Mouse (Mus musculus) liver, embryonic 14.5 days (tissue): ENCODE measurements around the gene Wdr27. TPM values are rescaled to one million over a fixed set of nuclear protein-coding genes. Genes with fewer than 3 reads are reported as not detected.

Experiments used
- ATAC-seq: fragments of 200-750 bp; cut with Nextera tagmentation; 2 replicates; pipeline ENCODE4 v1.8.0; 2017; ENCODE audit warnings: moderate number of reproducible peaks, mild to moderate bottlenecking, moderate library complexity; ENCODE audit not compliant: insufficient read depth
- DNase-seq, 3 experiments: peaks; one replicate each; pipeline ENCODE4 v3.0.0-alpha.2; 2012 to 2013; ENCODE audit warnings: low read depth in 3 of 3, low spot score in 3 of 3
- H3K27ac ChIP-seq: fragments of 300-500 bp; sonication (generic); 2 replicates; pipeline ENCODE4 v1.5.1; 2014; ENCODE audit warnings: moderate library complexity, mild to moderate bottlenecking, control low read depth, inconsistent platforms
- H3K27me3 ChIP-seq: fragments of 300-500 bp; sonication (generic); 2 replicates; pipeline ENCODE4 v1.6.1; 2014; ENCODE audit warnings: mild to moderate bottlenecking, low read length, moderate library complexity; ENCODE audit not compliant: control insufficient read depth, insufficient read depth
- H3K36me3 ChIP-seq: fragments of 300-500 bp; sonication (generic); replicated peaks from 2 replicates; pipeline ENCODE4 v1.6.1; 2014; ENCODE audit warnings: low read depth; ENCODE audit not compliant: control insufficient read depth, insufficient read depth
- H3K4me1 ChIP-seq, 2 experiments: fragments of 200-500 bp in 1 of 2; fragments of 300-500 bp in 1 of 2; sonication (generic) in 1 of 2; replicated peaks; 2 replicates each; pipeline ENCODE4 v1.6.1; 2012 to 2014; ENCODE audit warnings: antibody characterized with exemption in 1 of 2, inconsistent platforms in 1 of 2, low read length in 1 of 2; ENCODE audit not compliant: control insufficient read depth in 2 of 2, insufficient read depth in 2 of 2
- H3K4me2 ChIP-seq: fragments of 300-500 bp; sonication (generic); 2 replicates; pipeline ENCODE4 v1.6.1; 2014; ENCODE audit warnings: low read depth, mild to moderate bottlenecking, control low read depth, moderate library complexity
- H3K4me3 ChIP-seq, 2 experiments: fragments of 200-500 bp in 1 of 2; fragments of 300-500 bp in 1 of 2; sonication (generic) in 1 of 2; 2 replicates each; pipeline ENCODE4 v1.5.1; 2012 to 2014; ENCODE audit warnings: low read depth in 2 of 2, low read length in 2 of 2, mild to moderate bottlenecking in 2 of 2, control low read depth in 1 of 2, inconsistent platforms in 1 of 2, moderate library complexity in 1 of 2; ENCODE audit not compliant: insufficient read depth in 1 of 2
- H3K9ac ChIP-seq: fragments of 300-500 bp; sonication (generic); replicated peaks from 2 replicates; pipeline ENCODE4 v1.6.1; 2014; ENCODE audit warnings: mild to moderate bottlenecking, control low read depth, moderate library complexity
- H3K9me3 ChIP-seq: fragments of 300-500 bp; sonication (generic); 2 replicates; pipeline ENCODE4 v1.6.1; 2016; ENCODE audit warnings: low read length, mixed read lengths; ENCODE audit not compliant: control insufficient read depth
- CTCF ChIP-seq: IDR thresholded peaks from 2 replicates; pipeline ENCODE4 v1.5.1; 2016; ENCODE audit warnings: antibody characterized with exemption, low read depth, control low read depth
- EP300 ChIP-seq: IDR thresholded peaks from 2 replicates; pipeline ENCODE4 v1.6.1; 2016; ENCODE audit warnings: antibody characterized with exemption, low read depth
- WGBS: fragments of 180-500 bp; shearing (Covaris S2); extraction: QIAGEN DNeasy Blood & Tissue Kit; methylation state at CpG from one replicate; pipeline ENCODE4 v1.1.7; 2014; ENCODE audit not compliant: insufficient replicate concordance; 5-methylcytosine and 5-hydroxymethylcytosine counted together
- polyA plus RNA-seq, 2 experiments: library from polyadenylated mRNA; depleted of rRNA in 1 of 2; stranded (reverse) in 1 of 2; unstranded in 1 of 2; fragments of >200 nt; fragmentation: Nextera tagmentation in 1 of 2; extraction: Ambion mirVana in 1 of 2; gene quantifications; 2 replicates each; pipeline versions ENCODE4 v1.2.1 to v1.2.3; 2012 to 2014

The Wdr27 gene
- polyA plus RNA-seq, 2 experiments = 0.51 to 0.79 TPM

DNA sequence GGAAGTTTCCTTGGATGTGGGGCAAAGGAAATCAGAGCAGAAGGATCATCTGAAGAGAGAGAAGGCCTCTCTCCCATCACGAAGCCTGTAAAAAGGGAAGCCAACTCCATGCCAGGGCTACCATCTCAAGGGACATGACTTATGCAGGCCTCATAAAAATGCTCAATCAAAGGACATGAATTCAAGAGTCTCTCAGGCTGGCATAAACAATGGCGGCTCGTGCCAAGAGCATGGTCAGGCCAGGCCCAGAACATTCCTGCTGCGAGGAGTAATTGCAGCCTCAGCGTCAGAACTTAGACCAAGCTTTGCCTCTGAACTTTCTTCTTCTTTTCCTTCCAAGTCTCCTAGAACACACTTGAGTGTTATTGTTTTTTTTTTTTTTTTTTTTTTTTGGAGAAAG, 163.6 kb downstream of the Wdr27 start:
- TF ChIP-seq EP300 = no peak
- no peak for TF ChIP-seq CTCF
- Histone ChIP-seq H3K4me1 (no peaks in the 10 kb centered on the region), H3K4me3 (no peak overlapping the region), H3K27ac (no peak overlapping the region), H3K9me3 (no peaks in the 10 kb centered on the region), H3K4me2 (no peak overlapping the region), H3K9ac (no peak overlapping the region), H3K27me3 (no peaks in the 10 kb centered on the region), H3K36me3 (no peaks in the 10 kb centered on the region)
- ATAC-seq = no peak
- WGBS = 64% methylated on average over 5 of the region's 5 CpGs
- DNase-seq = no peak

DNA sequence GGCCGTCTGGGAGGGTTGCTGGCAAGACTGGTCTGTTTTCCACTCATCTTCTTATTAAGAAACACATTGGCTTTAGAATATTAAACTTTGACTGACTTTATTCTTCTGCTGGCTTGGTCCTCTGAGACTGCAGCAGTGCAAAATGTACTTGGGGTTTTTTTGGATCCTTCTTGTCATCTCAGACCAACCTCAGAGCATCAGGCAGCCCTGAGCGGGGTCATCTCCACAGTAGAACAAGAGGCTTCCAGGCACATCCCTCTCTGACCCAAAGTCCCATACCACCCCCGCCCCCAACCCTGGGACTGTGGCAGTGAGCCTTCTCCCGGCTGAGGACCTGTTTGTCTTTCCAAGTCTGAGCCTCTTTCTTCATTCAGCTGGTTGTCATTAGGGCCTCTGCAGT, 171.6 kb downstream of the Wdr27 start:
- no peak overlapping the region for H3K9ac ChIP-seq
- no peak overlapping the region for H3K4me3 ChIP-seq
- TF ChIP-seq CTCF = no peak
- TF ChIP-seq EP300 = no peak
- no peaks in the 10 kb centered on the region for H3K27me3 ChIP-seq
- WGBS = 49% methylated on average over 4 of the region's 4 CpGs
- DNase-seq = no peak
- no peak overlapping the region for H3K4me2 ChIP-seq
- no peaks in the 10 kb centered on the region for H3K36me3 ChIP-seq
- no peaks in the 10 kb centered on the region for H3K4me1 ChIP-seq
- H3K27ac ChIP-seq = no peak overlapping the region
- no peak for ATAC-seq
- H3K9me3 ChIP-seq = no peaks in the 10 kb centered on the region

DNA sequence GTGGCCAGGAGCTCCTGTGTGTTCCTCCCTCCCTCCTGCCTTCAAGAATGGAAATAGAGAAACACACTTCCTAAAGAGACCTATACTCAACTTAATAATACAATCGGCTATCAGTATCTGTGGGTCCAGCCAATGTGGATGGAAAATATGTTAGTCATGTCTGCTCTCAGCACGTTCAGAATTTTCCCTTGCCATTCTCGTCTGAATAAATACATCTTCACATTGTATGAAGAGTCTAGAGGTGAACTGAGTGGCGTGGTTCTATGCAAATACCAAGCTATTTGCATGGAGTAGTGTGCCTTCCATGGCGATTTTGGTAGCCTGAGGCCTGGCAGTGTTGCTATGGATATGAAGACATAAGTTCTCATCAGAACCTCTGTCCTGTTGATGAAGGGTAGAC, 172.6 kb downstream of the Wdr27 start:
- Histone ChIP-seq H3K4me2 (no peak overlapping the region), H3K27me3 (no peaks in the 10 kb centered on the region), H3K4me3 (no peak overlapping the region), H3K27ac (no peak overlapping the region), H3K36me3 (no peaks in the 10 kb centered on the region), H3K9ac (no peak overlapping the region), H3K9me3 (no peaks in the 10 kb centered on the region), H3K4me1 (no peaks in the 10 kb centered on the region)
- 39% methylated on average over 5 of the region's 5 CpGs for WGBS
- TF ChIP-seq CTCF = no peak
- no peak for TF ChIP-seq EP300
- DNase-seq = no peak
- no peak for ATAC-seq

Other genes with a start within 250 kb of the Wdr27 start
- 0.45 and 0.63 TPM in 2 replicates for gene Thbs2, start 248.9 kb downstream of the Wdr27 start, polyA plus RNA-seq (2012; rRNA removed)
- 0.65 and 0.99 TPM in 2 replicates for gene Thbs2, start 248.9 kb downstream of the Wdr27 start, polyA plus RNA-seq (2014; fragmentation: Nextera tagmentation; extraction: Ambion mirVana)
- gene 1600012H06Rik, start within 50 bp of the Wdr27 start, polyA plus RNA-seq (2012; rRNA removed) = 4.2 and 6.4 TPM in 2 replicates
- gene 1600012H06Rik, start within 50 bp of the Wdr27 start, polyA plus RNA-seq (2014; fragmentation: Nextera tagmentation; extraction: Ambion mirVana) = 11.2 and 11.6 TPM in 2 replicates
- 52.2 and 82.6 TPM in 2 replicates for gene Phf10, start 18.1 kb upstream of the Wdr27 start, polyA plus RNA-seq (2012; rRNA removed)
- gene Phf10, start 18.1 kb upstream of the Wdr27 start, polyA plus RNA-seq (2014; fragmentation: Nextera tagmentation; extraction: Ambion mirVana) = 111 and 116 TPM in 2 replicates
- 3.8 and 5.3 TPM in 2 replicates for gene 9030025P20Rik, start 35.3 kb upstream of the Wdr27 start, polyA plus RNA-seq (2012; rRNA removed)
- gene 9030025P20Rik, start 35.3 kb upstream of the Wdr27 start, polyA plus RNA-seq (2014; fragmentation: Nextera tagmentation; extraction: Ambion mirVana) = 3.4 and 4.0 TPM in 2 replicates
- 0.61 TPM in 1 of 2 replicates, not detected in the other for gene Gm3417, start 35.6 kb upstream of the Wdr27 start, polyA plus RNA-seq (2012; rRNA removed)
- 0.57 and 0.98 TPM in 2 replicates for gene Gm3417, start 35.6 kb upstream of the Wdr27 start, polyA plus RNA-seq (2014; fragmentation: Nextera tagmentation; extraction: Ambion mirVana)
- 1.0 and 2.7 TPM in 2 replicates for gene Gm3435, start 67.0 kb upstream of the Wdr27 start, polyA plus RNA-seq (2012; rRNA removed)
- 2.6 and 3.1 TPM in 2 replicates for gene Gm3435, start 67.0 kb upstream of the Wdr27 start, polyA plus RNA-seq (2014; fragmentation: Nextera tagmentation; extraction: Ambion mirVana)
- 14.6 and 21.3 TPM in 2 replicates for gene Ermard, start 98.0 kb upstream of the Wdr27 start, polyA plus RNA-seq (2012; rRNA removed)
- 16.3 and 16.9 TPM in 2 replicates for gene Ermard, start 98.0 kb upstream of the Wdr27 start, polyA plus RNA-seq (2014; fragmentation: Nextera tagmentation; extraction: Ambion mirVana)
- 0.94 and 1.3 TPM in 2 replicates for gene Tcte3, start 98.3 kb upstream of the Wdr27 start, polyA plus RNA-seq (2012; rRNA removed)
- 2.1 and 2.9 TPM in 2 replicates for gene Tcte3, start 98.3 kb upstream of the Wdr27 start, polyA plus RNA-seq (2014; fragmentation: Nextera tagmentation; extraction: Ambion mirVana)
- 1.4 and 1.7 TPM in 2 replicates for gene Gm3448, start 98.4 kb upstream of the Wdr27 start, polyA plus RNA-seq (2012; rRNA removed)
- gene Gm3448, start 98.4 kb upstream of the Wdr27 start, polyA plus RNA-seq (2014; fragmentation: Nextera tagmentation; extraction: Ambion mirVana) = 3.6 and 4.0 TPM in 2 replicates